Mouse (Mus musculus) CH12.LX (cell line): ENCODE measurements around the gene Syndig1. TPM values are rescaled to one million over a fixed set of nuclear protein-coding genes. Genes with fewer than 3 reads are reported as not detected.

Source experiments
- DNase-seq: peaks from one replicate; pipeline ENCODE4 v3.0.0-alpha.2; 2013; ENCODE audit errors: extremely low read depth
- H3K27ac ChIP-seq: 2 replicates; pipeline ENCODE4 v1.5.1; 2012; ENCODE audit warnings: low read depth, mild to moderate bottlenecking, control low read depth, moderate library complexity; ENCODE audit not compliant: insufficient read depth
- H3K27me3 ChIP-seq: replicated peaks from 2 replicates; pipeline ENCODE3; 2012; ENCODE audit warnings: inconsistent platforms
- H3K36me3 ChIP-seq, 2 experiments: replicated peaks in 1 of 2; 2 replicates each; pipeline versions ENCODE3 to v1.6.1; 2012; ENCODE audit warnings: inconsistent platforms in 1 of 2, low read length in 1 of 2, mild to moderate bottlenecking in 1 of 2, mixed read lengths in 1 of 2, moderate library complexity in 1 of 2; ENCODE audit not compliant: control insufficient read depth in 1 of 2, insufficient read depth in 1 of 2
- H3K4me1 ChIP-seq, 2 experiments: 2 replicates each; pipeline ENCODE4 v1.6.1; 2012; ENCODE audit warnings: inconsistent platforms in 1 of 2, moderate library complexity in 1 of 2; ENCODE audit not compliant: insufficient read depth in 2 of 2, control insufficient read depth in 1 of 2
- H3K4me2 ChIP-seq: 2 replicates; pipeline ENCODE4 v1.6.1; 2012; ENCODE audit warnings: low read depth, mild to moderate bottlenecking, control low read depth; ENCODE audit not compliant: poor library complexity, insufficient read depth, severe bottlenecking
- H3K4me3 ChIP-seq, 3 experiments: fragments of 150-350 bp in 1 of 3; sonication (generic) in 1 of 3; replicated peaks in 1 of 3; 2 replicates each; pipeline versions ENCODE3 to v1.5.1; 2011 to 2012; ENCODE audit warnings: low read depth in 2 of 3, low read length in 2 of 3, mild to moderate bottlenecking in 2 of 3, moderate library complexity in 2 of 3, control low read depth in 1 of 3, improper control_type of control experiment in 1 of 3, inconsistent platforms in 1 of 3, mixed read lengths in 1 of 3; ENCODE audit not compliant: poor library complexity in 1 of 3
- H3K79me2 ChIP-seq: replicated peaks from 2 replicates; pipeline ENCODE4 v1.6.1; 2012; ENCODE audit warnings: mild to moderate bottlenecking, moderate library complexity; ENCODE audit not compliant: control insufficient read depth, poor library complexity, insufficient read depth, severe bottlenecking; ENCODE audit errors: extremely low read depth
- H3K9ac ChIP-seq: 2 replicates; pipeline ENCODE4 v1.6.1; 2012; ENCODE audit warnings: low read depth, mild to moderate bottlenecking, control low read depth, moderate library complexity; ENCODE audit not compliant: insufficient read depth
- H3K9me3 ChIP-seq: replicated peaks from 2 replicates; pipeline ENCODE3; 2012; ENCODE audit warnings: low read length, inconsistent platforms, mixed read lengths
- CHD1 ChIP-seq: IDR thresholded peaks from 2 replicates; pipeline ENCODE4 v1.6.1; 2012; ENCODE audit warnings: low read depth, low read length, improper control_type of control experiment, inconsistent platforms
- CTCF ChIP-seq, 2 experiments: IDR thresholded peaks in 1 of 2; conservative IDR thresholded peaks in 1 of 2; 2 replicates each; pipeline ENCODE4 v1.5.1; 2011 to 2012; ENCODE audit warnings: low read depth in 2 of 2, low read length in 2 of 2, improper control_type of control experiment in 1 of 2, inconsistent platforms in 1 of 2, mild to moderate bottlenecking in 1 of 2, moderate library complexity in 1 of 2
- ELF1 ChIP-seq: IDR thresholded peaks from 2 replicates; pipeline ENCODE4 v1.6.1; 2014; ENCODE audit warnings: low read depth, mild to moderate bottlenecking, inconsistent platforms, low read length, improper control_type of control experiment
- GABPA ChIP-seq: IDR thresholded peaks from 2 replicates; pipeline ENCODE4 v1.6.1; 2012; ENCODE audit warnings: low read depth, low read length, improper control_type of control experiment, inconsistent platforms; ENCODE audit not compliant: insufficient replicate concordance
- KAT2A ChIP-seq: IDR thresholded peaks from 2 replicates; pipeline ENCODE4 v1.6.1; 2012; ENCODE audit warnings: low read length, improper control_type of control experiment, inconsistent platforms; ENCODE audit not compliant: insufficient replicate concordance
- MAZ ChIP-seq: IDR thresholded peaks from 2 replicates; pipeline ENCODE4 v1.6.1; 2012; ENCODE audit warnings: low read depth, mild to moderate bottlenecking, inconsistent platforms, low read length, improper control_type of control experiment, moderate library complexity
- MXI1 ChIP-seq: IDR thresholded peaks from 2 replicates; pipeline ENCODE4 v1.6.1; 2011; ENCODE audit warnings: mild to moderate bottlenecking, low read depth, low read length, improper control_type of control experiment
- NRF1 ChIP-seq: IDR thresholded peaks from 2 replicates; pipeline ENCODE4 v1.6.1; 2014; ENCODE audit warnings: low read depth, mild to moderate bottlenecking, inconsistent platforms, low read length, improper control_type of control experiment, moderate library complexity
- PAX5 ChIP-seq: IDR thresholded peaks from 2 replicates; pipeline ENCODE4 v1.6.1; 2012; ENCODE audit warnings: low read length, inconsistent platforms, mixed read lengths
- POLR2A ChIP-seq: IDR thresholded peaks from 2 replicates; pipeline ENCODE4 v1.6.1; 2011; ENCODE audit warnings: low read depth, mild to moderate bottlenecking, improper control_type of control experiment, low read length
- RCOR1 ChIP-seq: conservative IDR thresholded peaks from 2 replicates; pipeline ENCODE4 v1.6.1; 2012; ENCODE audit warnings: low read depth, mild to moderate bottlenecking, inconsistent platforms, low read length, improper control_type of control experiment
- SIN3A ChIP-seq: IDR thresholded peaks from 2 replicates; pipeline ENCODE4 v1.6.1; 2012; ENCODE audit warnings: low read length, improper control_type of control experiment, inconsistent platforms
- SMC3 ChIP-seq: IDR thresholded peaks from 2 replicates; pipeline ENCODE4 v1.6.1; 2011; ENCODE audit warnings: low read depth, low read length, improper control_type of control experiment
- UBTF ChIP-seq: IDR thresholded peaks from 2 replicates; pipeline ENCODE4 v1.6.1; 2012; ENCODE audit warnings: low read depth, mild to moderate bottlenecking, inconsistent platforms, low read length, improper control_type of control experiment, moderate library complexity
- USF1 ChIP-seq: IDR thresholded peaks from 2 replicates; pipeline ENCODE4 v1.6.1; 2014; ENCODE audit warnings: low read depth, mild to moderate bottlenecking, inconsistent platforms, low read length, improper control_type of control experiment
- ZMIZ1 ChIP-seq: IDR thresholded peaks from 2 replicates; pipeline ENCODE4 v1.6.1; 2012; ENCODE audit warnings: low read depth, mild to moderate bottlenecking, inconsistent platforms, low read length, improper control_type of control experiment
- ZNF384 ChIP-seq: IDR thresholded peaks from 2 replicates; pipeline ENCODE4 v1.6.1; 2012; ENCODE audit warnings: low read depth, low read length, improper control_type of control experiment, inconsistent platforms
- dilution Hi-C: fragments of 300-500 bp; cut with MboI; formaldehyde crosslinking; loops from 2 replicates; pipeline ENCODE4 v1.14.3; 2020; ENCODE audit warnings: low sequenced_read_pairs; ENCODE audit not compliant: extremely low pct_unique_long_range_greater_than_20kb, extremely low pct_ligation_motif_present
- in situ Hi-C: fragments of 300-500 bp; cut with MboI; formaldehyde crosslinking; loops from 3 replicates; pipeline ENCODE4 v1.14.3; 2019; ENCODE audit warnings: low sequenced_read_pairs, low pct_ligation_motif_present, low pct_unique_long_range_greater_than_20kb, mixed read lengths
- polyA plus RNA-seq: library from polyadenylated mRNA; unstranded; fragments of >175 nt; gene quantifications from 2 replicates; pipeline ENCODE4 v1.2.1, GENCODE M21; 2012; ENCODE audit warnings: low read depth; ENCODE audit not compliant: insufficient read length
- total RNA-seq, 2 experiments: library from RNA; depleted of rRNA; stranded (reverse); fragments of 300-350 nt in 1 of 2; fragments of >200 nt in 1 of 2; gene quantifications; 2 replicates each; pipeline ENCODE4 v1.2.3; 2012 to 2014

Gene Syndig1
- total and polyA plus RNA-seq, 3 experiments: not detected

DNA sequence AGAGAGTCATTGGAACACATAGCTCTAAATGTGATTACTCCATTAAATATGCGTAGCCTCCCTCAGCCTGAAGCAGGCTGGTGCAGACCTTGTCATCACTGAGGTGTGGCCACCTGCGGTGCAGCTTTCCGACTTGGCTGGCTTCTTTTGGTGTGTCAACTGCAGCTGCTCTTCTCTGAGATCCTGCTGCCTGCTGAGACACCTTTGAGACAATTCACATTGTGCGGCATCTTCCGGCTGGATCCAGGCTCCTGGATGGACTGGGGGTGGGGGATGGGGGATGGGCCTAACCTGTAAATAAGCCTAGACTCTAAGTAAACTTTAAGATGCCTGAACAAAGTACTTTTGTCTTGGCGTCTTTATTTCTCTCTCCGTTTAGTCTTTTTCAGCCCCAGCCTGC, 214.5 kb downstream of the Syndig1 start:
- no peak overlapping the region for H3K27ac ChIP-seq
- H3K9me3 ChIP-seq: no peaks in the 10 kb centered on the region
- H3K27me3 ChIP-seq: peaks cover 12% of the 10 kb centered on the region
- in situ Hi-C loops (no loop called here), dilution Hi-C loops (no loop called here)
- TF ChIP-seq CTCF (conservative IDR thresholded peaks at IDR 0.05 in 1 of 2, IDR thresholded peaks at IDR 0.05 in 1 of 2; ENCODE audit: low read depth in 2 of 2, low read length in 2 of 2) (no peak), USF1 (no peak), PAX5 (no peak), KAT2A (no peak), MAZ (no peak), RCOR1 (no peak), SIN3A (no peak), MXI1 (no peak), ELF1 (no peak), ZMIZ1 (no peak), GABPA (no peak), UBTF (no peak), NRF1 (no peak), ZNF384 (no peak), SMC3 (no peak), POLR2A (no peak), CHD1 (no peak)
- no peak overlapping the region for H3K4me3 ChIP-seq
- H3K79me2 ChIP-seq: no peaks in the 10 kb centered on the region
- H3K9ac ChIP-seq: no peak overlapping the region
- DNase-seq: no peak
- no peaks in the 10 kb centered on the region for H3K4me1 ChIP-seq
- H3K36me3 ChIP-seq: no peaks in the 10 kb centered on the region
- no peak overlapping the region for H3K4me2 ChIP-seq

Other genes with a start within 250 kb of the Syndig1 start
- not detected in 2 replicates for gene C530025M09Rik, start 2.0 kb downstream of the Syndig1 start, total RNA-seq (2012; rRNA removed)
- not detected in 2 replicates for gene C530025M09Rik, start 2.0 kb downstream of the Syndig1 start, total RNA-seq (2014; rRNA removed)
- gene C530025M09Rik, start 2.0 kb downstream of the Syndig1 start, polyA plus RNA-seq: not detected in 2 replicates